Mouse (Mus musculus) limb, embryonic 15.5 days (tissue): Measurements from ENCODE around the gene Klhl29. TPM values are rescaled to one million over a fixed set of nuclear protein-coding genes. Genes with fewer than 3 reads are reported as not detected.

Experiments used
- ATAC-seq: fragments of 200-750 bp; cut with Nextera tagmentation; 2 replicates; pipeline ENCODE4 v1.8.0; 2017; ENCODE audit warnings: low read depth, moderate TSS enrichment; ENCODE audit not compliant: insufficient number of reproducible peaks, low FRiP score, low TSS enrichment
- H3K27ac ChIP-seq: fragments of 300-500 bp; sonication (generic); 2 replicates; pipeline ENCODE4 v1.5.1; 2015; ENCODE audit warnings: moderate library complexity, mild to moderate bottlenecking, inconsistent platforms
- H3K27me3 ChIP-seq: fragments of 300-500 bp; sonication (generic); 2 replicates; pipeline ENCODE4 v1.6.1; 2015; ENCODE audit warnings: inconsistent platforms
- H3K36me3 ChIP-seq: fragments of 300-500 bp; sonication (generic); 2 replicates; pipeline ENCODE4 v1.6.1; 2015; ENCODE audit warnings: inconsistent platforms
- H3K4me1 ChIP-seq: fragments of 300-500 bp; sonication (generic); 2 replicates; pipeline ENCODE4 v1.6.1; 2015; ENCODE audit warnings: inconsistent platforms
- H3K4me2 ChIP-seq: fragments of 300-500 bp; sonication (generic); 2 replicates; pipeline ENCODE4 v1.6.1; 2015; ENCODE audit warnings: mild to moderate bottlenecking, inconsistent platforms
- H3K4me3 ChIP-seq: fragments of 300-500 bp; sonication (generic); 2 replicates; pipeline ENCODE4 v1.5.1; 2015; ENCODE audit warnings: mild to moderate bottlenecking, inconsistent platforms
- H3K9ac ChIP-seq: fragments of 300-500 bp; sonication (generic); 2 replicates; pipeline ENCODE4 v1.6.1; 2015; ENCODE audit warnings: inconsistent platforms
- H3K9me3 ChIP-seq: fragments of 300-500 bp; sonication (generic); 2 replicates; pipeline ENCODE4 v1.6.1; 2016; ENCODE audit warnings: inconsistent platforms
- WGBS: fragments of 180-500 bp; shearing (Covaris S2); methylation state at CpG from one replicate; pipeline ENCODE4 v1.1.7; 2015; 5-methylcytosine and 5-hydroxymethylcytosine counted together
- polyA plus RNA-seq: library from polyadenylated mRNA; unstranded; fragments of >200 nt; fragmentation: Nextera tagmentation; extraction: Ambion mirVana; gene quantifications from 2 replicates; pipeline ENCODE4 v1.2.1, GENCODE M21; 2015

Gene Klhl29
- polyA plus RNA-seq, 1 experiment from 2014 or later = 2.2 TPM

GRCm38 (mm10) chr12:5081480-5081879 lies 294.0 kb downstream of the Klhl29 start:
- Histone ChIP-seq H3K36me3 (peaks cover 56% of the 10 kb centered on the region), H3K27me3 (no peaks in the 10 kb centered on the region), H3K9me3 (no peaks in the 10 kb centered on the region), H3K4me3 (no peak overlapping the region), H3K4me2 (no peak overlapping the region), H3K4me1 (no peaks in the 10 kb centered on the region), H3K9ac (no peak overlapping the region), H3K27ac (no peak overlapping the region)
- WGBS = 93% methylated on average over 4 of the region's 4 CpGs
- no peak for ATAC-seq

- ATAC-seq = no peak
- H3K27me3 ChIP-seq = no peaks in the 10 kb centered on the region
- WGBS = 80% methylated on average over 12 of the region's 12 CpGs
These were observed 302.3 kb downstream of the Klhl29 start for GRCm38 (mm10) chr12:5073191-5073590.

GRCm38 (mm10) chr12:5070131-5070530 lies 305.4 kb downstream of the Klhl29 start:
- no peaks in the 10 kb centered on the region for H3K27me3 ChIP-seq
- 73% methylated on average over 3 of the region's 3 CpGs for WGBS
- H3K36me3 ChIP-seq = no peaks in the 10 kb centered on the region
- no peak overlapping the region for H3K4me3 ChIP-seq
- ATAC-seq = no peak
- no peak overlapping the region for H3K4me2 ChIP-seq
- H3K9ac ChIP-seq = no peak overlapping the region
- H3K27ac ChIP-seq = no peak overlapping the region
- no peaks in the 10 kb centered on the region for H3K4me1 ChIP-seq
- no peaks in the 10 kb centered on the region for H3K9me3 ChIP-seq

More at GRCm38 (mm10) chr12:5073191-5073590, 302.3 kb downstream of the Klhl29 start:
- Histone ChIP-seq H3K9me3 (no peaks in the 10 kb centered on the region), H3K9ac (no peak overlapping the region), H3K4me1 (no peaks in the 10 kb centered on the region), H3K4me3 (no peak overlapping the region), H3K4me2 (no peak overlapping the region), H3K27ac (no peak overlapping the region), H3K36me3 (no peaks in the 10 kb centered on the region)

GRCm38 (mm10) chr12:5067590-5067989 lies 307.9 kb downstream of the Klhl29 start:
- no peak overlapping the region for H3K27ac ChIP-seq
- ATAC-seq = no peak
- WGBS = 48% methylated on average over 3 of the region's 3 CpGs
- H3K4me1 ChIP-seq = no peaks in the 10 kb centered on the region
- no peak overlapping the region for H3K4me2 ChIP-seq
- H3K27me3 ChIP-seq = no peaks in the 10 kb centered on the region
- no peak overlapping the region for H3K9ac ChIP-seq
- H3K9me3 ChIP-seq = no peaks in the 10 kb centered on the region
- no peaks in the 10 kb centered on the region for H3K36me3 ChIP-seq
- no peak overlapping the region for H3K4me3 ChIP-seq

GRCm38 (mm10) chr12:5048104-5048503 lies 327.4 kb downstream of the Klhl29 start:
- H3K9ac ChIP-seq = no peak overlapping the region
- WGBS = 89% methylated on average over 4 of the region's 4 CpGs
- no peaks in the 10 kb centered on the region for H3K27me3 ChIP-seq
- no peaks in the 10 kb centered on the region for H3K4me1 ChIP-seq
- no peak overlapping the region for H3K27ac ChIP-seq
- H3K4me2 ChIP-seq = no peak overlapping the region
- ATAC-seq = no peak
- no peak overlapping the region for H3K4me3 ChIP-seq
- peaks cover 6% of the 10 kb centered on the region for H3K36me3 ChIP-seq
- peaks cover 15% of the 10 kb centered on the region for H3K9me3 ChIP-seq

GRCm38 (mm10) chr12:5044141-5044540 lies 331.3 kb downstream of the Klhl29 start:
- no peaks in the 10 kb centered on the region for H3K9me3 ChIP-seq
- H3K27ac ChIP-seq = no peak overlapping the region
- H3K9ac ChIP-seq = no peak overlapping the region
- H3K4me2 ChIP-seq = no peak overlapping the region
- H3K4me3 ChIP-seq = no peak overlapping the region
- no peak for ATAC-seq
- no peaks in the 10 kb centered on the region for H3K27me3 ChIP-seq
- 88% methylated on average over 15 of the region's 15 CpGs for WGBS
- H3K4me1 ChIP-seq = no peaks in the 10 kb centered on the region
- peaks cover 16% of the 10 kb centered on the region for H3K36me3 ChIP-seq

GRCm38 (mm10) chr12:5038008-5038407 lies 337.5 kb downstream of the Klhl29 start:
- ATAC-seq = no peak
- Histone ChIP-seq H3K4me1 (no peaks in the 10 kb centered on the region), H3K27me3 (no peaks in the 10 kb centered on the region), H3K4me3 (no peak overlapping the region), H3K27ac (no peak overlapping the region), H3K4me2 (no peak overlapping the region), H3K9me3 (no peaks in the 10 kb centered on the region), H3K9ac (no peak overlapping the region), H3K36me3 (peaks cover 39% of the 10 kb centered on the region)
- 92% methylated on average over 2 of the region's 2 CpGs for WGBS

GRCm38 (mm10) chr12:5029035-5029434 lies 346.4 kb downstream of the Klhl29 start:
- no peaks in the 10 kb centered on the region for H3K4me1 ChIP-seq
- H3K4me2 ChIP-seq = no peak overlapping the region
- no peak overlapping the region for H3K4me3 ChIP-seq
- peaks cover 31% of the 10 kb centered on the region for H3K36me3 ChIP-seq
- H3K27me3 ChIP-seq = no peaks in the 10 kb centered on the region
- no peak overlapping the region for H3K9ac ChIP-seq
- no peak for ATAC-seq
- no peaks in the 10 kb centered on the region for H3K9me3 ChIP-seq
- H3K27ac ChIP-seq = no peak overlapping the region
- WGBS = 72% methylated on average over 5 of the region's 5 CpGs
